Mouse (Mus musculus) common myeloid progenitor, adult 5-6 weeks (primary cell): Measurements from ENCODE around the gene Rasgrf1. TPM values are rescaled to one million over a fixed set of nuclear protein-coding genes. Genes with fewer than 3 reads are reported as not detected.

Source experiments
- ATAC-seq: replicated peaks from 2 replicates; pipeline ENCODE4 v1.8.0; 2016; ENCODE audit warnings: low read depth, mild to moderate bottlenecking, moderate TSS enrichment, inconsistent platforms; ENCODE audit not compliant: poor library complexity, severe bottlenecking
- total RNA-seq: library from RNA; stranded (forward); fragments of 200-1000, 187-1606 nt; gene quantifications from 2 replicates; pipeline ENCODE4 v1.2.3, GENCODE M21; 2017

Gene Rasgrf1
- total RNA-seq, 1 experiment from 2014 or later = not detected

- ATAC-seq = no peak
These were observed 6.9 kb upstream of the Rasgrf1 start for GRCm38 (mm10) chr9:89902813-89903212.

DNA sequence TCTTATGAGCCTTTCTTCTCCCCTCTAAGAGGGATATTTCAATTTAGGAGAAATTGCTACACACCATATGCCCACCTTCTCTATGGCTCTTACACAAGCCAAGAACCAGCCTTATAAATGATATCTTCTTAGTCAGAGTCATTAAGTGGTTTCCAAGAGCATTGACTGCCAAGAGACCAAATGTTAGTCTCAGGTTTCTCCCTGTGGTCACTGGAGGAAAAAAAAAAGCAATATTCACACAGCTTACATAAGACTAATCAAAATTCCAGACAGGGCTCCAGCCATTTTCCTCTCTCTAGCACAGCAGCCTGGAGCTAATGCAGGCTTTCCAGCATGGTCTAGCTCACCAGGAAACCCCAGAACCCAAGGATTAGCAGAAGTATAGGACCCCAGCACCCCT, 3.1 kb upstream of the Rasgrf1 start:
- no peak for ATAC-seq

DNA sequence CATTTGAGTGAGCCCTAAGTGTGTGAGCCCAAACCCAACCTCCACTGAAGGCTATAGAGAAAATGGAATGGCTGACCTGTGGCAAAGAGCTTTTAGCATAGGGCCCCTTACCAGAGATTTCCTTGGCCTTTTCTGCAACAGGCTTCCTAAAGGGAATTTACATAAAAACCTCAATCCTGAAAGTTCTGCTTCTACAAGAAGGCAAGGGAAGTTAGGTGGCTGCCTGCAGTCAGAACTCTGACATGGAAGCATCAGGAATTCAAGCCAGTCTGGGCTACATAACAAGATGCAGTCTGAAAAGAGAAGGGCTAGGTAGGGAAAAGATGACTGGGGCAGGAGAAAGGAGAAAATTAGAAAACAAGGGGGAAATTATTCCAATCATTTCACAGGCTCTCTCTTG, 1.8 kb upstream of the Rasgrf1 start:
- no peak for ATAC-seq

- no peak for ATAC-seq
These were observed 1.1 kb upstream of the Rasgrf1 start for GRCm38 (mm10) chr9:89908601-89909000.

DNA sequence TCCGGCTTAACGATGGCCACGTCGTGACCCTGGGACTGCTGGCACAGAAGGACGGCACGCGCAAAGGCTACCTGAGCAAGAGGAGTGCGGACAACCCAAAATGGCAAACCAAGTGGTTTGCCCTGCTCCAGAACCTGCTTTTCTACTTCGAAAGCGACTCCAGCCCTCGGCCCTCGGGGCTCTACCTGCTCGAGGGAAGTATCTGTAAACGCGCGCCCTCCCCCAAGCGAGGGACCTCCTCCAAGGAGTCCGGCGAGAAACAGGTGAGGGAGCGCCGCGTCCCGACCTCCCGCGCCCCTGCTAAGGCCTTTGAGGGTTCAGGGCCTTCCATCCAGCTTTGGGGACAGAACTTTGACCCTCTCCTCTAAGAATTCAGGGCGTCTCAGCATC, 298 bp downstream of the Rasgrf1 start:
- ATAC-seq = no peak

GRCm38 (mm10) chr9:89910741-89911444, 1.2 kb downstream of the Rasgrf1 start:
- ATAC-seq = peak; percentile 39

GRCm38 (mm10) chr9:89911891-89912549, 2.3 kb downstream of the Rasgrf1 start:
- no peak for ATAC-seq

- no peak for ATAC-seq
These were observed 3.4 kb downstream of the Rasgrf1 start for GRCm38 (mm10) chr9:89913135-89913534.

- no peak for ATAC-seq
These were observed 6.8 kb downstream of the Rasgrf1 start for GRCm38 (mm10) chr9:89916471-89916870.

- ATAC-seq = no peak
These were observed 7.7 kb downstream of the Rasgrf1 start for GRCm38 (mm10) chr9:89917431-89917830.

DNA sequence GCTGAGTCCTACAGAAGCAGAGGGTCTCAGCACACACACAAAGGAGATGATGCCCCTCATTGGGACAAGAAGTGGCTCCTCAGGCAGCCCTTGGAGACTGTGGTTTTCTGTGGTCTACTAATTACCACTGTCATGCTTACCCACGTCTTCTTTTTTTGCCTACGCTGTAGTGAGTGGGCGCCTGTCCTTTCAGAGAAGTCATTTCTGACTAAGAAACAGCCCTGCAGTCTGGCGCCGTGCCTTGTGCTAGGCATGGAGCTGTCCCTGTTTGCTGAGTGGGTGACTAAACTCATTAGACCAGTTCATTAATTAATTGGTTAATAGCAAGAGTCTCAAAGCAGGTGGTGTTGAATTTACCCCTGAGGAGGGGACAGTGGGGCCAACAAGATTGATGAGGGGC, 9.1 kb downstream of the Rasgrf1 start:
- no peak for ATAC-seq

- no peak for ATAC-seq
These were observed 11.4 kb downstream of the Rasgrf1 start for GRCm38 (mm10) chr9:89921121-89921520.

- no peak for ATAC-seq
These were observed 13.0 kb downstream of the Rasgrf1 start for GRCm38 (mm10) chr9:89922666-89923065.

- ATAC-seq = no peak
These were observed 15.1 kb downstream of the Rasgrf1 start for GRCm38 (mm10) chr9:89924836-89925235.

DNA sequence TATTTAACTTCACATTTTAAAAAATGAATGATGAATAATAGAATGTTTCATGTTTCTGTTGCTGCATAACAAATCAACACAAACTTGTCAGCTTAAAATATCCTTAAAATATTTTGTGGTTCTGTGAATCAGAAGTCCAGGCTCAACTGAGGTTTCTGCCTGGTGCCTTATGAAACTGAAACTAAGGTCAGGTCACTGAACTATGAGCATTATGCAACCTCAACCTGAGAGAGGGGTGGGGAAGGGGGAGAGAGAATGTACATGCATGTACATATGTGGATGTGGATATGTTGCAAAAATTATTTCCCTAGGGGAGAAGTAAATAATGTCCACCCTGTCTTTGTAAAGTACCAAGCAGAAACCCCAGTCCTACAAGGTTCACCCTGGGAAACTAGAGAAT, 18.8 kb downstream of the Rasgrf1 start:
- ATAC-seq = no peak

DNA sequence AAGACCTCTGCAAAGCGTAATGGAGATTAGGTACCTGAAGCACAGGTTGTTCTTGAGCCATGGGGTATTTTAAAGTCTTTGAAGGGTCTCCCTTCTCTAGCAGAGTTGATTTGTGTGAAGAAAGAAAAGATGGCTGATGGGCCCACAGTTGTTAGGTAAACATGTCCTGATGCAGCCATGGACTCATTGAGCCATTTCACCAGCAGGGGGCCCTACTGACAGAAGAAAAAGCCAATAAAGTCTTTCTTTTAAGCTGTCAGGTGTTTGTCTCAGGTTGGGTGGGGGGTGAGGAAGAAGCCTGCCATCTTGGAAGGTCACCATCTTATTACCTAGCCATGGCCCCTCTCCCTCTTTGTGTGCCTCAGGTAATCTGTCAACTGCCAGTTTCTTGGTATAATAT, 30.7 kb downstream of the Rasgrf1 start:
- no peak for ATAC-seq

- no peak for ATAC-seq
These were observed 37.1 kb downstream of the Rasgrf1 start for GRCm38 (mm10) chr9:89946830-89947229.

DNA sequence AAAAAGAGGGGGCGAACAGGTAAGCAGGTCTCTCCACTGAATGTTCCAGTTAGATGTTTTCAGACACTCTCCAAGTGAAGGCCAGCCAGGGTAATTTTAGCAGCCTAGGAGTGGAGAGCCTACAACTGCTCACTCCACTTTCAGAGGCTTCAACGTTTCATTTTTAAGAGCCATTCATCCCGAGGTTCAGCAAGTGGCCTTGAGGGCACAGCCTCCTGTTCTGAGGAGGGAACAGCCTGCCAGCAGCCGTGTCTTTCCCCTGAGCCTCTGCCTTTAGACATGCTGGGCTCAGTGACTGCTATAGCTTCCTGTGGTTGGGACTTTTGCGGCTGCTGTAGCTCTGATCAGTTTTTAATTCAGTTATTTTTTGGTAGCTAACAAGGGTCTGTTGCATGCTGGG, 38.9 kb downstream of the Rasgrf1 start:
- ATAC-seq = 0 out of 2 replicates have a peak, but pooled peaks have one; percentile 22

DNA sequence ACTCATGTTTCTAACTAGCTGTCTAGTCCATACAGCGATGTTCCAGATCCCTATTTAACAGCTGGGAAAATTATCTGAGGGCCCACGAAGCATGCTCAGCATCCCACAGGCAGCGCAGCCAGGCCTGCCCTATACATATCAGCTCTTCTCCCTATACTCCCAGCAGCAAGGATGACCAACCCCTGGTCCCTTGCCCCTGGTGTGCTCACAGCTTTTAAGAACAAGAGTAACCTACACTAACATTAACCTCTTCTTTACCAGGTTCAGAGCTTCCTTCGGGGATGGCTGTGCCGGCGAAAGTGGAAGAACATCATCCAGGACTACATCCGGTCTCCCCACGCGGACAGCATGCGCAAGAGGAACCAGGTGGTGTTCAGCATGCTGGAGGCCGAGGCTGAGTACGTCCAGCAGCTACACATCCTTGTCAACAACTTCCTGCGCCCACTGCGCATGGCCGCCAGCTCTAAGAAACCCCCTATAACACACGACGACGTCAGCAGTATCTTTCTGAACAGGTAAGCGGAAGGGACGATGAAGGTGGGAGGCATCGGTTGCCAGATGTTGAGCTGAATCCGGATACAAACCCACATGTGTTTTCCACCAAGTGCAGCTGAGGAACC, 44.0 kb downstream of the Rasgrf1 start:
- no peak for ATAC-seq

GRCm38 (mm10) chr9:89954860-89955479, 45.3 kb downstream of the Rasgrf1 start:
- ATAC-seq = no peak

GRCm38 (mm10) chr9:89958959-89959358, 49.3 kb downstream of the Rasgrf1 start:
- ATAC-seq = peak; percentile 69
